Mouse (Mus musculus): ENCODE data around the gene Gm428.

GRCm38 (mm10) chr4:73718761-73719160 is 35.4 kb downstream of the Gm428 start:
- TF ChIP-seq POLR2A (IDR thresholded peaks at IDR 0.05; ENCODE audit: extremely low read depth, insufficient read depth, low read length): no peak
- no peak for TF ChIP-seq CTCF (IDR thresholded peaks at IDR 0.05; ENCODE audit: extremely low read depth, insufficient read depth, low read length)

All from cortical plate, adult 2 months (tissue).